Mouse (Mus musculus): Measurements from ENCODE around the gene Rtl1.

Rtl1 gene

DNA sequence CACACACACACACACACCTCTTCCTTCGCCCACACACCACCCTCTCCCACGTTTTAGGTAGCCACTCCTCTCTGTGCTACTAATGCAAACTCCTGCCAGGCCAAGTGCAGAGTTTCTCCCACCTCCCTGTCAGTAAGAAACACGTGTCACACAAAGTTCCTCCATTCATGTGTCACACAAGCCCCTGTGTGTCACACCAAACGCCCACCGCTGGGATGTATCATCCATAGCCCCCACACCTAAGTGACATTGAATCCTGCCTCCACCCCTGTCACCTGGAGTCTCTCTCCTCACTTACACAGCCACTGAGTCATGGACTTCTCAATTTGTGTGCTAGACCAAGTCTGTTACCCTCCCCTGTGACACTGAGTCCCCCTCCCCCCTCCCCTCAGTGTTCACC, 17.9 kb downstream of the Rtl1 start:
- no peak for DNase-seq (ENCODE audit: low read depth, low spot score)

DNA sequence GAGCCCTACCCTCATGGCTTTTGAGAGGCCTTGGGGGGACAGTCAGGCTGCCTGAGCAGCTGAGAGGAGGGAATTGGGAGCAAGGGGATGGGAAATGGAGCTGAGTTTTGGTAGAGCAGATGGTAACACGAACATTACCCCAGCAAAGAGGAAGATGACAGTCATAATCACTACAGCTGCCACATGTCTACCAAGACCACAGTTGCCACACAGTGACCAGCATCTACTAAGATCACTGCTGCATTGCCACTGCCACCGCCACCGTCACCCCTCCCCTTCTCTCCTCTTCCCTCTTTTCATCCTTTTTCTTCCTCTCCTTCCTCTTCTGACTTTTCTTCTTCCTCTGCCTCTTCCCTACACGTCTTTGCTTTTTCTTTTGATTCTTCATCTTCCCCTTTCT, 27.9 kb downstream of the Rtl1 start:
- DNase-seq (ENCODE audit: low read depth, low spot score), result no peak

DNA sequence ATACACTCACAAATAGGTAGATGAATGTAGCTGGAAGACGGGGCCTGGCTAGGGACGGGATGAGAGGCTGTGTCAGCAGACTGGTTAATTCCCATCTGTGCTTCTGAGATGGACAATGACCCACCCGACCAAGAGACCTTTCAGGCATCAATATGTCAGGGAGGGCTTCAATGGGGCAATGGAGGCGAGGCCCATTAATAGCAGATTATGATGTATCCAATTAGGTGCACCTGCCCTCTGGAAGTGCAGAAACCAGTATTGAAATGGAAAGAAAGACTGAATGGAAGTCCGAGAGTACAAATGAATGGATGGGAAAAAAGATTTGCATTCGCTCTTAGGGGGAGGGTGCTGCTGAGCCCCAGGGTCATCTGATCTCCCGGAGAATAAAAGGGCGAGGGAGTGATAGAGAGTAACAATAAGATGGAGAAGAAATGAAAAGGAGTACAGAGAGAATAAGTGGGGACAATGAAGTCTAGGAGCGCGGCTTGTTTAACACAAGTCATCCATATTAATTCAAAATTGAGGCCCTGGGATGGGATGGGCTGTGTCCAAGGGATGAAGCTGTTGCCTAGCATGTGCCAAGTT, 39.9 kb downstream of the Rtl1 start:
- DNase-seq (ENCODE audit: low read depth, low spot score), result no peak

DNA sequence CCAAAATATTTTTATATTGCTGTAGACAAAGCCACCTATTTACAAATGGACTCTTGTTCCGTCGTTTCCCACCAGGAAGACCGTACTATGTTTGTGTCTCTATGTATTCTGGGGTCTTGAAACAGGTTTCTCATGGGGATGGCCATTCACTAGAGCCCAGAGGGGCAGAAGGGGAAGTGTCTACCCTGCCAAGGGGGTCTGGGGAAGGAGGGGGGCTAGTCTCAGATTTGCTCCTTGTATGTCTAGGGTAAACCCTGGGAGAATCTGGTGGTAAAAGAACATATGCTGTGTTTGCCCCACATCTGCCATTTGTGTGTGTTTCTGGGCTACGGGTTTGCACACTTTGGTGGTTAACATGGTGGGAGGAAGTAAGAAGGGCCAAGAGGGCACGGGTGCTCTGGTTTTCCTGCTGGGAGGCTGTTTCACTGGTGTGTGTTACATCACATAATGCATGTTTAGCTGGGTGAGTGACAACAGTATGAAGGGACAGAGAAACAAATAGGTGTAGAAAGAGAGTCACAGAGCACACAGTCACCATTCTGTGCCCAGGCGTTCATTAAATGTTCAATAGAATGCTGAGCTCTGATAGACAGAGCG, 41.1 kb downstream of the Rtl1 start:
- DNase-seq (ENCODE audit: low read depth, low spot score), result no peak

DNA sequence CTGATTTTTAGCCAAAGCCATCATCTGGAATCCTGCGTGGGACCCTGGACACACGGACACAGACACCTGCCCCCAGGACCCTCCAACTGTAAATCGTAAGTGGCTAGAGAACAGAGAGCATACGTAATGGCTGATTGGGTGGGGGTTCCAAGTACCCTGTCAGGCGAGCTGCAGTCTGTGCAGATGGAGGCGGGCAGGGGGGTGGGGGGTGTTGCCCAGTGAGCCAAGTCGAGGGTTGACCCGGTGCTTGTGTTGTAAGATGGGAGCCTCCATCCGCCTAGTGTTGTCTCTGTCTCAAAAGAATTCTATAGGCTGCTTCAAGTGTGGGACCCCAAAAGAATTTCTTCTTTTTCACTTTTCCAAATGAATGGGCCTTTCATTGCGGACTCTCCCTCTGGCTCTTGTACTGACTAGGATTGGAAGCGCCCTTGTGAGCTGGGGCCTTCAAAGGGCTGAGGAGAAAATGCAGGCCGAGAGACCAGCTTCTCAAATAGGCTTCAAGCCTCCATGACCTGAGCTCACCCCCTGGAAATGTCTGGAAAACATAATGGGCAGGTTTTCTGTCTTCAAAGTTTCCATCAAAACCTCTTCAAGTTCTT, 41.8 kb downstream of the Rtl1 start:
- no peak for DNase-seq (ENCODE audit: low read depth, low spot score)

DNA sequence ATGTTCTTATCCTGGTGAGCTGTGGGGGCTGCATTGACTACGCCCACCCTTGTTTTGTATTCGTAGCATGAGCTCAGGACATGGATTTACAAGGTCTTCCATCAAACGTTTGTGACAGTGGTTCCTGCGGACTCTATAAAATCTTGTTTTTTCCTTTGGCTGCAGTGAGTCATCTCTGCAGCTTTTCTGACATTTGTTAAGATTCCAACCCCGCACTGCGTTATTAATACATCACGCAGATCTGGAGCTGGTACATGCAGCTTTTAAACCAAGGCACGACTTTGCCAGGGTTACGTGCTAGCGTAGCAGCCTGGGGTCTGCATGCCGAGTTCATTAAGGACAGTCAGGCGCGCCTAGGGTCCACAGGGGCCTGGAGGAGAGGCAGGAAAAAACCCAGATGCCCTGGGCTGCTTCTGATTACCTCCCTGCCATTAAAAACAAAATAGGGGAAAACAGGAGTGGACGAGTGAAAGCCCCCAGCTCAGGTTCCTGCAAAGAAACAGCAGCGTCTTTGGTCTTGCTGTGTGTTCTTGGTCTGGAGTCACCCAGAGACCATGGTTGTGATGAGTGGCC, 44.2 kb downstream of the Rtl1 start:
- DNase-seq (ENCODE audit: low read depth, low spot score), result no peak

DNA sequence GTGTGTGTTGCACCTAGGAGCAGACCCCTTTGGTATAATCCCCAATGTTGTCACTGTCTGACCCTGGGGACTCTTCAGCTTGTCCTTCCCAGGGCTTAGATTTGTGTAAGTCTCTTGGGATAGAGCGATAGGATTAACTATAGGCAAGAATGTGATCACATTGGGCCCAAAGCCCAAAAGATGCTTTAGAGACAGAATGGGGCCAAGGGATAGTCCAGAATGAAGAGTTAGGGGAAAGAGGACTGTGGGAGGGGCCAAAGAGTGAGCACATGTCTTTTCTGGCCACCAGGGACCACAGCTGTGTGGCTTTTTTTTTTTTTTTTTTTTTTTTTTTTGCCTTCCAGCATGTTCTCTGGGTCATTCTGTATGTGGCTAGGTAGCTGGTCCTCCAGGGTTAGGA, 46.6 kb downstream of the Rtl1 start:
- no peak for DNase-seq (ENCODE audit: low read depth, low spot score)

DNA sequence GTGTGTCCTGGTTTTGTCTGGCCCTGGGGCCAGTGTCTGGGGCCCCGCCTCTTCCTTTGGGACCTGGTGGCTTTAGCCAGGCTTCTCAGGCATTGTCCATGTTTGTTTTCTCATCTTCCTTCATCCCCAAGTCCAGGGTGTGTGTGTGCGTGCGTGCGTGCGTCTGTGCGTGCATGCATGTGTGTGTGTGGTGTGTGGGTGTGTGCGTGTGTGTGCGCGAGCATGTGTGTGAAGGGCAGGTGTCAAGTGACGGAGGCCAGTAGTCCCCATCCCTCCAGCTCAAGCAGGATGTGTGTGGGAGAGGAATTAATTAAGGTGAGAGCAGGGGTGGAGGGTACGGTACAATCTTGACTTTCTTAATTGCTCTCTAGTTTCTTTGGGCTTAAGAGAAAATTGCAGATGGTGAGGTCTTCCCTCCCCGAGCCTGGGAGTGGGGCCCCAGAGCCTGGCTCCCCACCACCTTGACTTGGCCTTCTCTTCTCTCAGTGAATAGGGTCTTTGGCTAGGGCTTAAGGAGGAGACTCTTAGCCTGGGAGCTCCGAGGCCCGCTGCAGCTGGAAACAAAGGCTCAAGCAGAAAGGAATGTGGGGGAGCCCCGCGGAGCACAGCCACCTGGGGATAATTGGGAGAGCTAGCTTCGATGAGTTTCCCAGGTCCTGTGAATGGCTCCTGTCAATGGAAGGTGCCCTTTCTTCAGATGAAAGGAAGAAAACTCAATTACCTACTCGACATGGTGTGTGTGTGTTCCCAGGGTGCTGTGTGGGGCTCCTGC, 47.2 kb downstream of the Rtl1 start:
- DNase-seq (ENCODE audit: low read depth, low spot score), result no peak

DNA sequence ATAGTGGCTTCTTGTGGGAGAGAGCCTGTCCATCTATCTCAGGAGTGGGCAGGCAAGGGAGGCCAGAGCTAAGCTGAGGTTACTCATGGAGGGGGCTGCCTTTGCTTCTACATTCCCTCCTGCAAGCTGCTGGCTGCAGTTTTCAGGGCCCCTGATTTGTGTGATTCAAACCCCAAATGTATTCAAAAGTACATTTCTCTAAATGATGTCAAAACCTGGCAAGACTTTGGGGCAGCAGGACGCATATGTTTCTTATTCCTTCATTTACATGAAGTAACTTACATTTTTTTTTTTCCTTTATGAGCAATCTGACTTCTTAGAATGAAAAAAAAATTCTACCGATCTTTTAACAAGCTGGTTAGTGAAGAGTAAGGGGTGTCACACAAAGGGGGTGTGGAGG, 48.4 kb downstream of the Rtl1 start:
- DNase-seq (ENCODE audit: low read depth, low spot score), result no peak

DNA sequence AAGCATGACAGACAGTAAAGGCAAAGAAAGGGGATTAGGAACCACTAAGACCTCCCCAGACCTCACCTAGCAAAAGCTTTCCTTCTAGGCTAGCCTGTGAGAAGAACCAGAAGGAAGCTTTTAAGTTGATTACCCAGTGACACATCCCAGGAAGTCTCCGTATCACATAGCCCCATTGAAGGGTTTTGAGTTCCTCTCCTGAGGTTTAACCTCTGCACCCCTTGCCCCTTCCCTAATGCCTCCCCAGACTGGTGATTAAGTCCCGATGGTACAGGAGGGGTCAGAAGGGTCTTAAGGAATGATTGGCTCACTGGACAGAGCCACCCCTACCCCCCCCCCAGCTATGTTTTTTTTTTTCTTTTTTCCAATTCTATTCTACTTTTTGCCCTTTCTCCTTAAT, 53.0 kb downstream of the Rtl1 start:
- DNase-seq (ENCODE audit: low read depth, low spot score), result no peak

DNA sequence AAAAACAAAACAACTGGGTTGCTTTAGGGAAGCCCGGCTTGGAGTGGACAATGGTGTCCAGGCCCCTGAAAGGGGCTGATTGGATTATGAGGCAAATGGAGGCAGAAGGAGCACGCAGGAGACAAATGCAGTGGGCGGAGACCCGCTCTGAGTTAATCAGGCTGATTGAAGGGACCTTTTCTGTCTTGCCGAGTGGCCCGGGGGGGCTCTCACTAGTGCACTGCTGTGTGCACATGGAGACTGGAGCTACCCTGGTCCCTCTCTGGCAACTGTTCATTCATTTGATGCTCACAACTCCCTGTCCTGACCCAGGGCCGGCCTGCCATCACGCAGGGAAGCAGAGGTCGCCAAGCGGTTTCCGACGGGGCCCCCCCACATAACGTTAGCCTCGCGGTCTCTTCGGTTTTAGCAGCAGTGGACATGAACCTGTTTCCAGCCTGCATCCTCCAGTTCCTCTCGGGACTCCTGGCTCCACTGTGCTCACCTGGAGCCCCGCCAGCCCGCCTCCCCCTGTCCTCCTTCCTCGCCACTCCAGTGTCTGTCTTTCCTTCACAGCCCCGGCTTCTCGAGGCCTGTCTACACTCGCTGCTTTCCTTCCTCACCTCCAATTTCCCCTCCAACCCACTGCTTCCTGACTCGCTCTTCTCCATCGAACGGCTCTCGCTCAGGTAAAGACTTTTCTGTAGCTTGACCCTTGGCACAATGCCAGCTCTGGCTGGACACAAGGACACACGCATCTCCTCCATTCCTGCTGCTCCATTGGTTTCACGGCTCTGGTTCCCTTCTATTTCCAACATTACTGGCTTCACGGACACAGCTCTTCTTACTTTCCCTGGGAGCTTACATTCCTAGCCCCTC, 54.0 kb downstream of the Rtl1 start:
- DNase-seq (ENCODE audit: low read depth, low spot score), result no peak

DNA sequence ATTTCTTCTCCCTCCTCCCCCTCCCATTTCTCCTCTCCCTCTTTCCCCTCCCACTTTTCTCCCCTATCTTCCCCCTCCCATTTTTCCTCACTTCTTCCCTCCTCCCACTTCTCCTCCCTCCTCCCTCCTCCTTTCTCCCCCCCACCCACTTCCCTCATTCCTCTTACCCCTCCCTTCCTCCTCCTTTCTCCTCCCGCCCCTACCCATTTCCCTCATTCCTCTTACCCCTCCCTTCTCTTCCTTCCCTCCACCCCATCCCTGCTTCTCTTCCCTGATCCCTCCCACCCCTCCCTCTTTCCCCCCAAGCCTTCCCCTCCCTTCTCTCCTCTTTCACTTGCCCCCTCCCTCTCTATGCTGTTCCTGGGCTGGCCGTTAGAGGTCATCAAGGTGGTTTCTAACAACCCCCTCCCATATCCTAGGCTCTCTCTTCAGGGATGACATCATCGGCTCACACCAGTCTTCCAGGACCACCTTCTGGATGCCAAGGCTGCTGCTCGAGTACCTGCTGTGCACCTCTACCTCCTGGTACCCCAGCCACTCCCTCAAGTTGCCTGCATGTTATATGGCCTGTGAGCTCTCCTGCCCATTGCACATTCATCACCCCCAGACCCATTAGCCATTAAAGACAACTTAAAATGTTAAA, 56.7 kb downstream of the Rtl1 start:
- no peak for DNase-seq (ENCODE audit: low read depth, low spot score)

DNA sequence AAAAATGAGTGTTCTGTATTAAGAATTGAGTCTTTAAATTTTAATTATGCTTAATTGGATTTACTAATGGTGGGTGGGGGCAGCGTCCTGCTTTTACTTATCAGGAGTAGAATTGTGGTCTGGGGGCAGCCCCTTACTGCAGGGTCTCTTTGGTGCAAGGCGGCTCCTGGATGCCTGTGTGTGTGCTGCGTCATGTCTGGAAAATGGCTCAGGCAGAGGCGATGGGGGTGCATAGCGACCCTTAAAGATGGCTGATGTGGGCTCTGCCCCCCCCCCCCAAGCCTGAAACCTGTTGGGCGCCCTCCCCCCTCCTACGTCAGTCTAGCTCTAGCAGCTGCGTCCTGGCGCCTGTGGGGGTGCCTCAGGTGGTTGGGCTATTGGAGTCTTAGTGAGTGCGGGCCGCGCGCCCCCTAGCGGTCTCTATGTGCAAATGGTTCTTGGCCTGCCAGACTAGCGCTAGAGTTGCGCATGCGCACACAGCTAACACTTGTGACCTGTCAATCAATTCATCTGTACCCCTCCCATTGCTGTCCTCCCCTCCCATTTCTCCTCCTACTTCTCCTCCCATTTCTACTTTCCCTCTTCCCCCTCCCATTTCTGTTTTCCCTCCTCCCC, 57.4 kb downstream of the Rtl1 start:
- peak; percentile 58 for DNase-seq (ENCODE audit: low read depth, low spot score)

DNA sequence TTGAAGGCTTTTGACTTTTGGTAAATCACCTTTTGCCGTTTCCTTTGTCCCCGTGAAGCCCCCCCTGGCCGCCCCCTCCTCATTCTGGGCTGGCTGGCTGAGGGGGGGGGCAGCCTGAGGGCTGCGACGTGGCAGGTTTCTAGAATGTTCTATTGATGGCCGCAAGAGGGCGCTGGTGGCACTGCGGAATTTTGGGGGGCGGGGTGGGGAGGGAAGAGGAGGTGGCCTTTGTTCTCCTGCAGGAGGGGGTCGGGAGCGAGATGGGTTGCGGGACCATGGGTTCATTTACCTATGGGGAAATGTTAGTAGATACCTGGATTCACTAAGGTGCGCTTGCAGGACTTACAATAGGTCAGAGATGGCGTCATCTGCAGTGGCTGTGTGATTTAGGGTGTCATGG, 58.1 kb downstream of the Rtl1 start:
- DNase-seq (ENCODE audit: low read depth, low spot score), result no peak

DNA sequence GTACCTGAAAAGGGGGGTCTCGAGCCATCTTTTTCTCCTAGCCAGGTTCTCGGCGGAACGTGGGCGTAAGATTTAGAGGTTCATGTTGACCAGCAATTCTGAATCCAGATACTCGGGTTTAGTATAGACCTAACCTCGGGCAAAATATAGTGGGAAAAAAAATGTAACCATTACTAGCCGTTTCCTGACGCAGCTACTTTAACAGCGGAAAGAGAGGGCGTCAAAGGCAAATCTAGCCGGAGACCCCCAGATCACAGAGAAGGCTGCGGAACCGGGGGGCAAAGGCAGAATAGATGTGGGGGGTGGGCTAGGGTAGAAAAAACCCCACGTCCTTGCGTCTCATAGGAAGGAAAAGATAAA, 58.6 kb downstream of the Rtl1 start:
- no peak for DNase-seq (ENCODE audit: low read depth, low spot score)

DNA sequence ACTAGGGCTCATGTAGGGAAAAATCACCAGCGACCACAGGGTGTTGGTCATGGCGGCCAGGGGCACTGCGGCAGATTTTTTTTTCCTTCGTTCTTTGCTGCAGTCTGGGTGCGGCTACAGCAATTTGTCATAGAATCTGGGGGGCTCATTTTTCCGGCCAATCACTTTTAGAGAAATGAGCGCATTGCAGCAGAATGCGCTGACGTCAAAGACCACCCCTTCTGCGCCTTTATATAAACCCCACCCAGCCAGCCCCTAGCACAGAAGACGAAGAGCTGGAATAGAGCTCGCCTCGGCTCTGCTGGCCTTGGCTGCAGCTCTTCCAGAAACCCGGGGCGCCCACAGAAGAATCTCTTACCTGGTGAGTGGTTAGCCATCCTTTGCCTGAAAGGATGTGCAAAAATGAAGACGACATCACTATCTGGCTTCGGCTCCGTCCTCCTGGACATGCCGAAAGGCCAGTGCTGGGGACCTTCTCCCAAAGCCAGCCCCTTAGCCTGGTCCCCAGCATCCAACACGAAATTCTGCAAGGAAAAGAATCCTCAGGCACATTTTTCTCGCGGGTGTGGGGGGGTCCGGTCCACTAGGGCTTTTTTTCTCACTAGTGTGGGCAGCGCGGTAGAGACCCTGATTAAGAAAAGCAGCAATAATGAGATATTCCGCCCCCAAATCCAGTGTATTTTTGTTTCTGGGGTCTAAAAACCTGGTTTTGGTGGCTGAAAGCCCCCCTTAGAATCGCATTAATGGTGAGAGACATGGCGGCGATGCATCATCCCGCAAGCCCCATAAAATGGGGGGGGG, 59.2 kb downstream of the Rtl1 start:
- DNase-seq (ENCODE audit: low read depth, low spot score), result no peak

DNA sequence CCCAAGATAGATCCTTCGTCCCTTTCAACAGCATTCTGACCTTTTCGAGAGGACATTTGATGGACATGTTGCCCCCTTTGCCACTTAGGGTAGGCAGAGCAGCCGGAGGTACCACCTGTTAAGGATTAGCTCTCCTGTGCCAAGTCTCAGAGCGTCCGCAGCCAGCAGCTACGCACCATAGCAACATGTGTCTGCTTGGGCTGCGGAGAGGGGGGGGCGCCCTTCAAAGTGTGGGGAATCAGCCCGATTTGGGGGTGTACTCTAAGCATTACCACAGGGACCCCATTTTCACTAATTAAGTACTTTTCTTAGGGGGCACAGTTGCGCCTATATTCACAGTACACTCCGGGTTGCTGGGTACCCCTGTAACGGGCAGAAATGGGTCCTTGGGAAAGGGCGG, 60.2 kb downstream of the Rtl1 start:
- no peak for DNase-seq (ENCODE audit: low read depth, low spot score)
